8 mouse cellular contexts compared by ENCODE assay signal in genomic region chr13:32169173-32169572, GRCm38 (mm10).
A peak's percentile ranks its signal among the peaks of the same experiment; 100 is the strongest.
DNase-seq lines count a peak whose midpoint lies in the region; ATAC-seq lines count a peak whose summit lies in the region.

No protein-coding gene starts in this region.

- ATAC-seq in liver, embryonic 12.5 days, result no peak
- peak; percentile 69 to 78 for ATAC-seq in hematopoietic stem cell, adult 5-6 weeks (replicated peaks in 1 of 2; ENCODE audit: insufficient read depth in 1 of 2, low FRiP score in 2 of 2, low TSS enrichment in 1 of 2, low read depth in 1 of 2, poor library complexity in 2 of 2, severe bottlenecking in 2 of 2)
- ATAC-seq in liver, embryonic 13.5 days (ENCODE audit: low read depth), result 0 out of 2 replicates have a peak, but pooled peaks have one; percentile 50
- peak; percentile 28; the same call in 1 of the 2 replicates for ATAC-seq in stomach, embryonic 14.5 days (ENCODE audit: insufficient number of reproducible peaks, insufficient read depth, low FRiP score, low read depth)

- H3K4me1 ChIP-seq in liver, embryonic 12.5 days, result no peaks in the 10 kb centered on the region
- no peaks in the 10 kb centered on the region for H3K4me1 ChIP-seq in liver, embryonic 13.5 days (replicated peaks)
- H3K4me1 ChIP-seq in stomach, embryonic 14.5 days (ENCODE audit: control insufficient read depth, insufficient read depth, low read length), result no peaks in the 10 kb centered on the region

- H3K9me3 ChIP-seq in liver, embryonic 12.5 days (replicated peaks), result no peaks in the 10 kb centered on the region
- H3K9me3 ChIP-seq in liver, embryonic 13.5 days (replicated peaks), result no peaks in the 10 kb centered on the region
- H3K9me3 ChIP-seq in stomach, embryonic 14.5 days (ENCODE audit: control insufficient read depth, low read depth, low read length), result no peaks in the 10 kb centered on the region

- H3K4me3 ChIP-seq in liver, embryonic 12.5 days, result no peak overlapping the region
- H3K4me3 ChIP-seq in liver, embryonic 13.5 days (replicated peaks), result no peak overlapping the region
- H3K4me3 ChIP-seq in stomach, embryonic 14.5 days (ENCODE audit: low read depth, low read length), result no peak overlapping the region

- no peak overlapping the region for H3K9ac ChIP-seq in liver, embryonic 12.5 days
- no peak overlapping the region for H3K9ac ChIP-seq in liver, embryonic 13.5 days
- H3K9ac ChIP-seq in stomach, embryonic 14.5 days (replicated peaks; ENCODE audit: low read depth, low read length), result no peak overlapping the region

- H3K36me3 ChIP-seq in liver, embryonic 12.5 days, result no peaks in the 10 kb centered on the region
- H3K36me3 ChIP-seq in liver, embryonic 13.5 days, result no peaks in the 10 kb centered on the region
- no peaks in the 10 kb centered on the region for H3K36me3 ChIP-seq in stomach, embryonic 14.5 days (ENCODE audit: control insufficient read depth, insufficient read depth, low read length)

- peak; percentile 11 for DNase-seq in liver
- DNase-seq in liver, embryonic 13.5 days, result no peak
- no peak for DNase-seq in B cell, adult 2 months
- DNase-seq in layer of hippocampus, adult 8-10 months (ENCODE audit: low spot score in 2 of 2), result no peak
- no peak for DNase-seq in gastrocnemius, postnatal 25 days

- H3K27me3 ChIP-seq in liver, embryonic 12.5 days (replicated peaks), result no peaks in the 10 kb centered on the region
- no peaks in the 10 kb centered on the region for H3K27me3 ChIP-seq in liver, embryonic 13.5 days
- no peaks in the 10 kb centered on the region for H3K27me3 ChIP-seq in stomach, embryonic 14.5 days (ENCODE audit: control insufficient read depth, insufficient read depth, low read length)

- 15% methylated on average over 5 of the region's 5 CpGs for WGBS in liver, embryonic 12.5 days (ENCODE audit: insufficient replicate concordance)
- WGBS in liver, embryonic 13.5 days (ENCODE audit: insufficient replicate concordance), result 11% methylated on average over 5 of the region's 5 CpGs
- 11% methylated on average over 5 of the region's 5 CpGs for WGBS in stomach, embryonic 14.5 days

- H3K4me2 ChIP-seq in liver, embryonic 12.5 days, result no peak overlapping the region
- no peak overlapping the region for H3K4me2 ChIP-seq in liver, embryonic 13.5 days
- no peak overlapping the region for H3K4me2 ChIP-seq in stomach, embryonic 14.5 days (replicated peaks; ENCODE audit: low read depth, low read length)

- H3K27ac ChIP-seq in liver, embryonic 12.5 days, result no peak overlapping the region
- no peak overlapping the region for H3K27ac ChIP-seq in liver, embryonic 13.5 days
- no peak overlapping the region for H3K27ac ChIP-seq in stomach, embryonic 14.5 days (ENCODE audit: low read length)
